Mouse (Mus musculus): Measurements from ENCODE around the gene Pip4k2a. TPM values are rescaled to one million over a fixed set of nuclear protein-coding genes. Genes with fewer than 3 reads are reported as not detected.

Gene Pip4k2a
- total RNA-seq, 4 experiments from 2014 or later: 60.6 to 67.9 (median 63.7) TPM

DNA sequence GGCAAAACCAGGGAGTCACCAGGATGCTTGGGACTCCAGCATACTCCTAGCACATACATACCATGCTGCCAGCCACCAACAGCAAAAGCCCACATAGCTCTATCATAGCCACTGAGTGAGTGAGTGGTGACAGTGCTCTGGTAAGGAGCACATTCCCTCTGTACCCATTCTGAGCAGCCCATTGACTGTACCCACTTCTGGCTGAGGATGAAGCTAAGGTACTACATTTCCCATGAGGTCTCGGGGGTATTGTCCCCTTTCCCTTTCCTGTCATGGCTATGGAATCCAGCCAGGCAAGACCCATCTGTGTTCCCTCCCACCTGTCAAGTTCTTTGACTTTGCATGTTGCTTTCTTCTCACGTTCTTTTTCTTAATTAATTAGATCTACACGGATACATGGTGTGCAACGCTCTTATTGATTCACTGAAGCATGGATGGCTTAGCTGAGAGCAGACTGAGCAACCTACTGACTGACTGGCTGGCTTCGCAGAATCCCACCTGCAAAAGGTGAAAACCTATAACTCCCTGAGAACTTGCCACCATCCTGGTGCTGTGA, 149.8 kb downstream of the Pip4k2a start:
- DNase-seq (ENCODE audit: low spot score in 2 of 2): no peak

GRCm38 (mm10) chr2:18842527-18842926, 155.4 kb downstream of the Pip4k2a start:
- no peak for DNase-seq (ENCODE audit: low spot score in 2 of 2)

DNA sequence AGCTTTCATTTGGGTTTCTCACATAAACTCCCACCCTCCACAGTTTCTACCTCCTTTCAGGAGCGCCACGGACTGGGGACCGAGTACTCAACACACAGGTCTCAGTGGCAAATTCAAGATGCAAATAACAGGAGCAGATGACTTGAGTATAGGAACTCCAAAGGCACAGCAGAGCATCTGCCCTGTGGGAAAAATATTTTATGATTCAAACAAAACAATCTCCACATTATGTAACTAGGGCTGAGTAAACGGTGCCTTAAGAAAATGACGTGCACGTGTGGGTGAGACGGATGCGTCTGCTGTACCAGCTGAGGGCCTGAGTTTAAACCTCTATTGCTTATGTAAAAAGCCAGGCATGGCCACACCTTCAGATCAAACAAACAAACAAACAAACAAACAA, 156.9 kb downstream of the Pip4k2a start:
- peak; percentile 29 to 31 for DNase-seq (ENCODE audit: low spot score in 2 of 2)

DNA sequence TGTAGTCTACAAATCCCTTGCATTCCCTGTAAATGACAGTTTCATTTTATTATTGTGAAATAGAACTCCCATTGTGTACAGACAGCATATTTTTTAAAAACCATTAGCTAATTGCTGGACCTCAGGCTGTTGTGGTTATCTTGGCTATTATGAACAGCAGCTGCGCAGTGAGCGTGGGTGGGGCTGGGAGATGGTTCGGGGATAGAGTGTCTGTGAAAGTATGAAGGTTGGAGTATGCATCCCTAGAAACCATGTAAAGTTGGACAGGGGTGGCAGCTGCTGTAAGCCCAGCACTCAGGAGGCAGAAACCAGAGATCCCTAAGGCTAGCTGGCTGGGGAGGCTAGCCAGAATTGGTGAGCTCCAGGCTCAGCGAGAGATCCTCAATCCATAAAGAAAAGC, 158.4 kb downstream of the Pip4k2a start:
- DNase-seq (ENCODE audit: low spot score in 2 of 2): no peak

DNA sequence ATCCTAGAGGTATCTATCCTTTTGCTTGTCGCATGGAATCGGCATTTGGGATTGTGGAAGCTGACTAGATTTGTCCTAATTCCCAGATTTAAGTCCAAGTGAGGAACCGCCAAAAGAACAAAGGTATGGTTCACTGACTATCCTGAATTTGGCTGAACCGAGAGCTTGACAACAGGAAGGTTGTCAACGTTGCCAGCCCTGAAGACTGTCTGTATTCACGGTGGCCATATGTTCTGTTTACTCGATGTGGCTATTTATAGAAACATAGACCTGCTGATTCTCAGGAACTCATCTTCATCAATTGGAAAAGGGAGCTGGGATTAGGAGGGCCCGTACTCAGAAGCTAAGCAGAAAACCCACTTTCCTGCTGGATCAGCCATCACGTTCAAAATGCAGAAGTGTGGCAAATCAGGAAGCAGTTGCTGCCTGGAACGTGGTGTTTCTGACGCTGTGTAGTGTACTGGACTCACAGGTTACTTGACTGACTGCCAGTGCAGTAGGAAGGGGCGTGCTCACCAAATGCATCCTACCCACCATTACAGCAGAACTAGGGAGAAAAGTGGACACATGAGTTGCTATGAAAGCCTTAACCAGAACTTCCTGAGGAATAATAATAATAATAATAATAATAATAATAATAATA, 162.5 kb downstream of the Pip4k2a start:
- DNase-seq (ENCODE audit: low spot score in 2 of 2): no peak

DNA sequence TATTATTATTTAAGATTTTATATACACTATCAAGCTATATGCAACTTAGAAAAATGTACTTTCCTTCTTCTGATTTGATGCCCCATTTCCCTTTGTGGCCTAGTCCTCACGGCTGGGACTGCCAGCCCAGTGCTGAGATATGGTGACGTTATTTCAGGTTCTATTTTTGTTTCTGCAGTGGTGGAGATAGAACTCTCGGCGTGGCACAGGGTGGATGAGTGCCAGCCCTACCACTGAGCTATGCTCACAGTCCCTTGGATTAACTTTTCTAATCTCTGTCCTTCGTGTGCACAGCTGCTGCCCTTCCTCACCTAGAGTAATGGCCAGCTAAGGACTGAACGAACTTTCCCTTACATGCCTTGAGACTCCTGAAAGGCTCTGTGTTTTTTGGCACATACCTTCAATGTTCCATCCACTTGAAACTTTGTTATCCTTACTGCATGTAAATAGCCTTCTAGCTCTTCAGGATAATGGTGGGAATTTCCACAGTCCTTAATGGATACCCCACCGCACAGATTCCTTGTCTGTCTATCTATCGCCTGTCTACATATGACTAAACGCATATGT, 164.8 kb downstream of the Pip4k2a start:
- DNase-seq (ENCODE audit: low spot score in 2 of 2): no peak

- DNase-seq (ENCODE audit: low spot score in 2 of 2): no peak
These were observed 166.7 kb downstream of the Pip4k2a start for GRCm38 (mm10) chr2:18831031-18831774.

- no peak for DNase-seq (ENCODE audit: low spot score in 2 of 2)
These were observed 175.2 kb downstream of the Pip4k2a start for GRCm38 (mm10) chr2:18822711-18823110.

- DNase-seq (ENCODE audit: low spot score in 2 of 2): no peak
These were observed 176.2 kb downstream of the Pip4k2a start for GRCm38 (mm10) chr2:18821451-18822379.

DNA sequence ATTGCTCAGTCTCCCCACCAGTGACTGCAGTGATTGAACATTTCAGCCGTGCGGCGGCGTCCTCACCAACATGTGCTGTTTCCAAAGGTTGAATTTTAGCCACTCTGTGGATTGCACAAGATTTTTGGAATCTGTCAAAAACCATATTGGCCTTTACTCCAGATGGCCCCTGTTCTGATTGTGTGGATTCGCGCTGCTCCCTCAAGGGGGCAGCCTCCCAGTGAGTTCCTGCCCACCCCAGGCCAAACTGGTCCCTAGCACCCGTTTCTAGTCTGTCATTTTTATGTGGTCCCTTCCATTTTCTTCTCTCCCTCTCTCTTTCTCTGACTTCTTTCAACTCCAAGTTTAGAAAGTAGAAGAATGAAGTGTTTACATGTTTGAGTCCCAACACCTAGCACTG, 178.4 kb downstream of the Pip4k2a start:
- DNase-seq (ENCODE audit: low spot score in 2 of 2): no peak

GRCm38 (mm10) chr2:18816036-18816435, 181.9 kb downstream of the Pip4k2a start:
- no peak for DNase-seq (ENCODE audit: low spot score in 2 of 2)

DNA sequence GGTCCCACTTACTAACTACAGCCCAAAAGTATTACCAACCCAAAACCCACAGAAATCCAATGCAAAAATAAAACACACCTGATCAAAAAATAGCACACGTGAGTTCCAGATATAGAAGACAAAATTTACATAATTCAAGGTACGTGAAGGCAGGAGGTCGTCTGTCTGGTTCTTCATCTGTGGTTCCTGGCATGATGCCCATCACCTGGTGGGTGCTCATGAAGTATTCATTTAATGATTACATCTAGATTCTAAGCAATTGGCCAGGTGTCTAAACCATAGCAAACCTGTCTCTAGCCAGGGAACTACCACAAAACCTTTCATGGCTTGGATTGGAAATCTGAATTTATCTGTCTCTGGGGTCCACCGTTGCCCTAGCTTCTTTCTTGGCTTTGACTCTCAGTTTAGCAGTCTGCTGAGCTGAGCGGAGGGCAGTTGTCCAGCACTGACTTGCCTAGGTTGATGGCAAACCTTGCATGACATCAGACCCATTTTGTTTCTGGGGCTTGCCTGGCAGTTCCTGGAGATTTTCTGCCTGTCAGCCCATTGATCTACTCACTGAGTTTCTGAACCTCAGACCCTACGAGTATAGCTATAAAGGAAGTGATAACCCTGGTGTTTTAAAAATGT, 182.5 kb downstream of the Pip4k2a start:
- no peak for DNase-seq (ENCODE audit: low spot score in 2 of 2)

GRCm38 (mm10) chr2:18814447-18814804, 183.5 kb downstream of the Pip4k2a start:
- DNase-seq (ENCODE audit: low spot score in 2 of 2): no peak

GRCm38 (mm10) chr2:18813683-18814446, 184.1 kb downstream of the Pip4k2a start:
- no peak for DNase-seq (ENCODE audit: low spot score in 2 of 2)

DNA sequence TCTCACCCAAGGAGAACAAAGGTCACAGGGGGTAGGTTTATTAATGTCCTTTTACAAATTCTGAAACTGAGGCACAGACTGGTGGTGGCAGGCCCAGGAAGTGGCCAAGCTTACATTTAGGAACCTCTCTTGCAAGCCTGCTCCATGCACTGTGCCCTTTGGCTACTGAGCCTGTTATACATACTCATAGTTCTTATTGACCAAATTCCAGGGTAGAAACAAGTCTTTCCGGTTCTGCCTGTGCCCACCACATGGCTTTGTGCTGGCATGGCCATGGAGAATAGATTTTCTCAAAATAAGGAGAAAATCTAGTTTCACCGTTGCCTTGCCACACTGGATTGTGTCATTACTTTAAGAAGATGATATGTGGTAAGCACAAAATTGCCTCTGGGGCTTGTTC, 190.0 kb downstream of the Pip4k2a start:
- no peak for DNase-seq (ENCODE audit: low spot score in 2 of 2)

- no peak for DNase-seq (ENCODE audit: low spot score in 2 of 2)
These were observed 196.6 kb downstream of the Pip4k2a start for GRCm38 (mm10) chr2:18801281-18801862.

GRCm38 (mm10) chr2:18800646-18801251, 197.2 kb downstream of the Pip4k2a start:
- DNase-seq (ENCODE audit: low spot score in 2 of 2): no peak

GRCm38 (mm10) chr2:18799966-18800645, 197.8 kb downstream of the Pip4k2a start:
- DNase-seq (ENCODE audit: low spot score in 2 of 2): peak; percentile 71 to 83
